Mouse (Mus musculus): Measurements from ENCODE around the gene Rnf167. TPM values are rescaled to one million over a fixed set of nuclear protein-coding genes. Genes with fewer than 3 reads are reported as not detected.

Gene Rnf167
- 100 to 1,000 TPM; 242 to 251 TPM for total RNA-seq (2023)

GRCm38 (mm10) chr11:70646691-70647650, at the start of gene Rnf167, which contains the start of gene Slc25a11:
TSS of gene Rnf167 (plus strand) at chr11:70647235.
TSS of gene Slc25a11 (minus strand) at chr11:70647479.

GRCm38 (mm10) chr11:70615516-70616093, 31.4 kb upstream of the Rnf167 start, which contains the start of gene 4930544D05Rik:
TSS of gene 4930544D05Rik (plus strand) at chr11:70615848.

GRCm38 (mm10) chr11:70619101-70619500, 27.9 kb upstream of the Rnf167 start, which contains the start of gene Chrne:
TSS of gene Chrne (minus strand) at chr11:70619216.

GRCm38 (mm10) chr11:70638714-70639278, 8.2 kb upstream of the Rnf167 start, which contains the start of gene Gp1ba:
TSS of gene Gp1ba (plus strand) at chr11:70639122.

GRCm38 (mm10) chr11:70654198-70654922, 7.3 kb downstream of the Rnf167 start, which contains the start of gene Pfn1:
TSS of gene Pfn1 (minus strand) at chr11:70654644.

GRCm38 (mm10) chr11:70656964-70657363, 9.9 kb downstream of the Rnf167 start, which contains the start of gene Eno3:
TSS of gene Eno3 (plus strand) at chr11:70657202.

GRCm38 (mm10) chr11:70668771-70669505, 21.9 kb downstream of the Rnf167 start, which contains the start of gene Spag7:
TSS of gene Spag7 (minus strand) at chr11:70669416.

GRCm38 (mm10) chr11:70687601-70688199, 40.7 kb downstream of the Rnf167 start, which contains the start of gene Camta2:
TSS of gene Camta2 (minus strand) at chr11:70688105.

GRCm38 (mm10) chr11:70699722-70700556, 52.9 kb downstream of the Rnf167 start, which contains the start of the genes Inca1 and Kif1c:
TSS of gene Inca1 (minus strand) at chr11:70700155.
TSS of gene Kif1c (plus strand) at chr11:70700548.

Other genes starting within 250 kb of the Rnf167 start
- gene Pelp1, start 237.2 kb upstream of the Rnf167 start, total RNA-seq (2023), result 10 to 100 TPM; 28.5 to 29.9 TPM
- gene Arrb2, start 214.6 kb upstream of the Rnf167 start, total RNA-seq (2023), result 100 to 1,000 TPM; 112 to 124 TPM
- gene Med11, start 195.3 kb upstream of the Rnf167 start, total RNA-seq (2023), result 10 to 100 TPM; 43.4 to 49.3 TPM
- gene Zmynd15, start 187.8 kb upstream of the Rnf167 start, total RNA-seq (2023), result under 1 TPM; 0.47 to 0.90 TPM
- gene Cxcl16, start 187.3 kb upstream of the Rnf167 start, total RNA-seq (2023), result 1 to 10 TPM; 3.9 to 4.2 TPM
- gene Tm4sf5, start 142.0 kb upstream of the Rnf167 start, total RNA-seq (2023), result not detected
- gene Vmo1, start 132.6 kb upstream of the Rnf167 start, total RNA-seq (2023), result not detected
- gene Gltpd2, start 128.0 kb upstream of the Rnf167 start, total RNA-seq (2023), result not detected
- 100 to 1,000 TPM; 121 to 134 TPM for gene Psmb6, start 121.9 kb upstream of the Rnf167 start, total RNA-seq (2023)
- gene Gm40193, start 114.3 kb upstream of the Rnf167 start, total RNA-seq (2023), result not detected
- gene Pld2, start 107.2 kb upstream of the Rnf167 start, total RNA-seq (2023), result 1 to 10 TPM; 5.0 to 5.2 TPM
- gene Mink1, start 84.4 kb upstream of the Rnf167 start, total RNA-seq (2023), result 10 to 100 TPM; 81.3 to 93.7 TPM
- gene 4930544D05Rik, start 31.4 kb upstream of the Rnf167 start, total RNA-seq (2023), result not detected
- gene Chrne, start 28.0 kb upstream of the Rnf167 start, total RNA-seq (2023), result 1 to 10 TPM in 1 of 2 experiments, not detected in 1; 1.2 TPM
- gene Gp1ba, start 8.1 kb upstream of the Rnf167 start, total RNA-seq (2023), result not detected
- 10 to 100 TPM; 69.1 to 77.2 TPM for gene Slc25a11, start 244 bp downstream of the Rnf167 start, total RNA-seq (2023)
- gene Pfn1, start 7.4 kb downstream of the Rnf167 start, total RNA-seq (2023), result 1,000 to 10,000 TPM; 1,404 to 1,507 TPM
- gene Eno3, start 10.0 kb downstream of the Rnf167 start, total RNA-seq (2023), result 10 to 100 TPM; 36.4 to 41.4 TPM
- 10 to 100 TPM; 50.3 to 51.9 TPM for gene Spag7, start 22.2 kb downstream of the Rnf167 start, total RNA-seq (2023)
- 10 to 100 TPM; 68.6 to 69.9 TPM for gene Camta2, start 40.9 kb downstream of the Rnf167 start, total RNA-seq (2023)
- gene Inca1, start 52.9 kb downstream of the Rnf167 start, total RNA-seq (2023), result 1 to 10 TPM; 2.0 to 2.2 TPM
- 10 to 100 TPM; 33.4 to 36.3 TPM for gene Kif1c, start 53.3 kb downstream of the Rnf167 start, total RNA-seq (2023)
- 1 to 10 TPM; 1.8 to 5.4 TPM for gene Zfp3, start 117.0 kb downstream of the Rnf167 start, total RNA-seq (2023)
- 10 to 100 TPM; 28.9 to 29.8 TPM for gene Scimp, start 165.4 kb downstream of the Rnf167 start, total RNA-seq (2023)
- 10 to 100 TPM; 57.1 to 57.7 TPM for gene Rabep1, start 197.5 kb downstream of the Rnf167 start, total RNA-seq (2023)